Mouse (Mus musculus) heart, adult 9 months (tissue): Measurements from ENCODE around the gene Poldip3.
A peak's percentile ranks its signal among the peaks of the same experiment; 100 is the strongest.

ENCODE experiments used
- DNase-seq, 2 experiments: peaks; one replicate each; pipeline ENCODE4 v3.0.0; 2022; ENCODE audit warnings: low spot score in 2 of 2

The Poldip3 gene

GRCm38 (mm10) chr15:83165526-83166315 lies 16.5 kb upstream of the Poldip3 start:
- DNase-seq, result peak in 1 of 2 experiments; percentile 0

GRCm38 (mm10) chr15:83164971-83165471 lies 15.8 kb upstream of the Poldip3 start:
- DNase-seq, result peak; percentile 80 to 87

- DNase-seq, result peak in 1 of 2 experiments; percentile 1
These were observed 13.8 kb upstream of the Poldip3 start for GRCm38 (mm10) chr15:83162818-83163485.

- DNase-seq, result no peak
These were observed 12.8 kb upstream of the Poldip3 start for GRCm38 (mm10) chr15:83162001-83162400.

- peak; percentile 31 to 57 for DNase-seq
These were observed 12.0 kb upstream of the Poldip3 start for GRCm38 (mm10) chr15:83161062-83161748.

- DNase-seq, result no peak
These were observed 11.4 kb upstream of the Poldip3 start for GRCm38 (mm10) chr15:83160561-83160960.

- no peak for DNase-seq
These were observed 10.6 kb upstream of the Poldip3 start for GRCm38 (mm10) chr15:83159823-83160222.

- DNase-seq, result no peak
These were observed 9.5 kb upstream of the Poldip3 start for GRCm38 (mm10) chr15:83158587-83159160.

- DNase-seq, result no peak
These were observed 8.5 kb upstream of the Poldip3 start for GRCm38 (mm10) chr15:83157667-83158064.

GRCm38 (mm10) chr15:83156929-83157666 lies 7.9 kb upstream of the Poldip3 start:
- peak; percentile 61 to 68 for DNase-seq

GRCm38 (mm10) chr15:83155672-83156419 lies 6.7 kb upstream of the Poldip3 start:
- DNase-seq, result no peak

- DNase-seq, result no peak
These were observed 5.1 kb upstream of the Poldip3 start for GRCm38 (mm10) chr15:83154309-83154708.

GRCm38 (mm10) chr15:83150694-83151093 lies 1.5 kb upstream of the Poldip3 start:
- no peak for DNase-seq

- no peak for DNase-seq
These were observed 874 bp upstream of the Poldip3 start for GRCm38 (mm10) chr15:83150073-83150442.

GRCm38 (mm10) chr15:83148801-83149195 lies 386 bp downstream of the Poldip3 start:
- DNase-seq, result no peak

- no peak for DNase-seq
These were observed 789 bp downstream of the Poldip3 start for GRCm38 (mm10) chr15:83148395-83148794.

- DNase-seq, result no peak
These were observed 3.6 kb downstream of the Poldip3 start for GRCm38 (mm10) chr15:83145541-83145940.

GRCm38 (mm10) chr15:83142861-83143260 lies 6.3 kb downstream of the Poldip3 start:
- no peak for DNase-seq

GRCm38 (mm10) chr15:83135654-83136053 lies 13.5 kb downstream of the Poldip3 start:
- DNase-seq, result no peak

- DNase-seq, result no peak
These were observed 14.5 kb downstream of the Poldip3 start for GRCm38 (mm10) chr15:83134671-83135070.
